Mouse (Mus musculus): ENCODE measurements around the gene Hes6. TPM values are rescaled to one million over a fixed set of nuclear protein-coding genes. Genes with fewer than 3 reads are reported as not detected.

The Hes6 gene
- polyA plus RNA-seq, 1 experiment from 2014 or later, result 101 TPM

Other genes starting within 250 kb of the Hes6 start
- 0.37 and 0.47 TPM in 2 replicates for gene Ramp1, start 234.2 kb downstream of the Hes6 start, polyA plus RNA-seq (2014; fragmentation: Nextera tagmentation; extraction: Ambion mirVana)
- 80.3 and 84.7 TPM in 2 replicates for gene Ube2f, start 163.7 kb downstream of the Hes6 start, polyA plus RNA-seq (2014; fragmentation: Nextera tagmentation; extraction: Ambion mirVana)
- 11.5 and 14.1 TPM in 2 replicates for gene Scly, start 115.7 kb downstream of the Hes6 start, polyA plus RNA-seq (2014; fragmentation: Nextera tagmentation; extraction: Ambion mirVana)
- gene Espnl, start 92.0 kb downstream of the Hes6 start, polyA plus RNA-seq (2014; fragmentation: Nextera tagmentation; extraction: Ambion mirVana), result 0.05 TPM in 1 of 2 replicates, not detected in the other
- 0.25 and 0.44 TPM in 2 replicates for gene Klhl30, start 63.0 kb downstream of the Hes6 start, polyA plus RNA-seq (2014; fragmentation: Nextera tagmentation; extraction: Ambion mirVana)
- 1.1 and 1.5 TPM in 2 replicates for gene Erfe, start 47.6 kb downstream of the Hes6 start, polyA plus RNA-seq (2014; fragmentation: Nextera tagmentation; extraction: Ambion mirVana)
- gene Ilkap, start 15.2 kb downstream of the Hes6 start, polyA plus RNA-seq (2014; fragmentation: Nextera tagmentation; extraction: Ambion mirVana), result 178 and 189 TPM in 2 replicates
- gene Per2, start 45.3 kb upstream of the Hes6 start, polyA plus RNA-seq (2014; fragmentation: Nextera tagmentation; extraction: Ambion mirVana), result 1.4 and 2.1 TPM in 2 replicates
- 8.3 and 8.9 TPM in 2 replicates for gene Traf3ip1, start 80.6 kb upstream of the Hes6 start, polyA plus RNA-seq (2014; fragmentation: Nextera tagmentation; extraction: Ambion mirVana)
- gene Asb1, start 126.5 kb upstream of the Hes6 start, polyA plus RNA-seq (2014; fragmentation: Nextera tagmentation; extraction: Ambion mirVana), result 6.7 and 7.6 TPM in 2 replicates

Data from limb, embryonic 11.5 days (tissue).